Mouse (Mus musculus) liver, postnatal 0 days (tissue): Measurements from ENCODE around the gene Dnase1l3. TPM values are rescaled to one million over a fixed set of nuclear protein-coding genes. Genes with fewer than 3 reads are reported as not detected.

Source experiments
- ATAC-seq: fragments of 200-750 bp; cut with Nextera tagmentation; 2 replicates; pipeline ENCODE4 v1.8.0; 2017; ENCODE audit warnings: mild to moderate bottlenecking, moderate library complexity
- DNase-seq: peaks from one replicate; pipeline ENCODE4 v3.0.0-alpha.2; 2016
- H3K27ac ChIP-seq: fragments of 300-500 bp; sonication (generic); 2 replicates; pipeline ENCODE4 v1.5.1; 2014; ENCODE audit warnings: antibody characterized with exemption, moderate library complexity, mild to moderate bottlenecking, low read depth
- H3K27me3 ChIP-seq: fragments of 300-500 bp; sonication (generic); 2 replicates; pipeline ENCODE4 v1.6.1; 2014; ENCODE audit warnings: low read length, control low read depth, mixed read lengths; ENCODE audit not compliant: insufficient read depth
- H3K36me3 ChIP-seq: fragments of 300-500 bp; sonication (generic); replicated peaks from 2 replicates; pipeline ENCODE4 v1.6.1; 2014; ENCODE audit warnings: mild to moderate bottlenecking, control low read depth, low read length, moderate library complexity, mixed read lengths; ENCODE audit not compliant: insufficient read depth
- H3K4me1 ChIP-seq: fragments of 300-500 bp; sonication (generic); 2 replicates; pipeline ENCODE4 v1.6.1; 2014; ENCODE audit warnings: antibody characterized with exemption, mild to moderate bottlenecking, control low read depth; ENCODE audit not compliant: insufficient read depth
- H3K4me2 ChIP-seq: fragments of 300-500 bp; sonication (generic); 2 replicates; pipeline ENCODE4 v1.6.1; 2014; ENCODE audit warnings: low read depth, mild to moderate bottlenecking, low read length, moderate library complexity, mixed read lengths
- H3K4me3 ChIP-seq: fragments of 300-500 bp; sonication (generic); 2 replicates; pipeline ENCODE4 v1.5.1; 2014; ENCODE audit warnings: low read depth, low read length
- H3K9ac ChIP-seq: fragments of 300-500 bp; sonication (generic); replicated peaks from 2 replicates; pipeline ENCODE4 v1.6.1; 2014; ENCODE audit warnings: mild to moderate bottlenecking, moderate library complexity
- H3K9me3 ChIP-seq: fragments of 300-500 bp; sonication (generic); 2 replicates; pipeline ENCODE4 v1.6.1; 2016; ENCODE audit warnings: mild to moderate bottlenecking, control low read depth, low read length, mixed read lengths
- CTCF ChIP-seq: sonication (generic); IDR thresholded peaks from 2 replicates; pipeline ENCODE4 v1.5.1; 2016; ENCODE audit warnings: antibody characterized with exemption, low read depth
- EP300 ChIP-seq: IDR thresholded peaks from 2 replicates; pipeline ENCODE4 v1.6.1; 2016; ENCODE audit warnings: antibody characterized with exemption, low read depth, mild to moderate bottlenecking
- WGBS: fragments of 180-500 bp; shearing (Covaris S2); extraction: QIAGEN DNeasy Blood & Tissue Kit; methylation state at CpG from one replicate; pipeline ENCODE4 v1.1.7; 2014; ENCODE audit not compliant: insufficient replicate concordance; 5-methylcytosine and 5-hydroxymethylcytosine counted together
- polyA plus RNA-seq: library from polyadenylated mRNA; unstranded; fragments of >200 nt; fragmentation: Nextera tagmentation; extraction: Ambion mirVana; gene quantifications from 2 replicates; pipeline ENCODE4 v1.2.1, GENCODE M21; 2015

Dnase1l3 gene
- polyA plus RNA-seq: 12.1 and 13.2 TPM in 2 replicates

DNA sequence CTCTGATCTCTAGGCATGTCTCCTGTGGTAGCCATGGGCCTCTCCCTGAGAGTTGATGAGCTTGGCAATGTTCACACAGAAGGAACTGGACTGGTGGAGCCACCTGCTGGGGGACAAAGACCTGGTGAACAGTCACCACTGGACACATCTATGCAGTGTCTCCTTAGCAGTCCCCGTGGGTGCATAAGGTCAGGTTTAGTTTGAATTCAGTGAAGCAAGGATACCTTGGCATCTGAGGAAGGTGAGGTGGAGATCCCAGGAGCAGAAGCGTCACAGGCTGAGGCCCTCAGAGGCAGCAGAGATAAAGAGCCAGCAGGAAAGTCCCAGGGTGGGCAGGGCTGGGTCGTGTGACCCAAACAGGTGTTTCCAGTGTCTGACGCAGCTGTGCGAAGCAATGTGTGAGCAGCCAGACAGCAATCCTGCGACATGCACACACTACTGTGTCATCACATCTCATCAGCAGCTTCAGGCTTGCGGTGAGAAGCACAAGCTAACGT lies at the start of gene Dnase1l3:
TSS of gene Dnase1l3 (minus strand) at position 303 of the 497 bp plus-strand sequence.
- 43% methylated on average over 8 of the region's 8 CpGs for WGBS
- Histone ChIP-seq H3K27me3 (no peaks in the 10 kb centered on the region), H3K9ac (no peak within 1 kb of the TSS; the same call in 1 of the 2 replicates), H3K9me3 (no peaks in the 10 kb centered on the region), H3K36me3 (no peaks in the 10 kb centered on the region), H3K4me2 (0 out of 2 replicates have a peak within 1 kb of the TSS, but pooled peaks have one; percentile 26), H3K4me1 (peaks cover 6% of the 10 kb centered on the region), H3K27ac (peak within 1 kb of the TSS; percentile 39; the same call in 1 of the 2 replicates), H3K4me3 (no peak within 1 kb of the TSS)
- ATAC-seq: peak; percentile 66
- TF ChIP-seq EP300 (no peak), CTCF (peak; percentile 79)
- peak; percentile 68 for DNase-seq

DNA sequence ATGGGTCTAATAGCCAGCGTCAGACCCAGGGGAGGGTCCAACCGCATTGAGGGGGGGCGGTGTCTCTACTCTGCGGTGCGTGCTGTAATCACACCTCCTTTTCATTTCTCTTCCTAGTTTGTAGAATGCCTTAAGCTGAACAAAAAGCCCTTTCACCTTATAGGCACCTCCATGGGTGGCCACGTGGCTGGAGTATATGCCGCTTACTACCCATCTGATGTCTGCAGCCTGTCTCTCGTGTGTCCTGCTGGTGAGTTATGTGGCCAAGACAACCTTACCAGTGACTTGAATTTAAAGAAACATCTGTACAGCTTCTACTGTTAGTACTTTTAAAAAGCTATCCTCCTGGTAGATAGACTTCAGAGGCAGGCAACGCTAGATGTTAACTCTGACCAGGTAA lies 48.2 kb upstream of the Dnase1l3 start:
- no peak for TF ChIP-seq CTCF
- no peak for TF ChIP-seq EP300
- ATAC-seq: no peak
- Histone ChIP-seq H3K27ac (no peak overlapping the region), H3K36me3 (no peaks in the 10 kb centered on the region; the same call in 1 of the 2 replicates), H3K4me1 (no peaks in the 10 kb centered on the region), H3K9me3 (no peaks in the 10 kb centered on the region), H3K27me3 (no peaks in the 10 kb centered on the region), H3K4me3 (no peak overlapping the region), H3K9ac (no peak overlapping the region), H3K4me2 (no peak overlapping the region)
- DNase-seq: no peak
- WGBS: 81% methylated on average over 9 of the region's 9 CpGs

DNA sequence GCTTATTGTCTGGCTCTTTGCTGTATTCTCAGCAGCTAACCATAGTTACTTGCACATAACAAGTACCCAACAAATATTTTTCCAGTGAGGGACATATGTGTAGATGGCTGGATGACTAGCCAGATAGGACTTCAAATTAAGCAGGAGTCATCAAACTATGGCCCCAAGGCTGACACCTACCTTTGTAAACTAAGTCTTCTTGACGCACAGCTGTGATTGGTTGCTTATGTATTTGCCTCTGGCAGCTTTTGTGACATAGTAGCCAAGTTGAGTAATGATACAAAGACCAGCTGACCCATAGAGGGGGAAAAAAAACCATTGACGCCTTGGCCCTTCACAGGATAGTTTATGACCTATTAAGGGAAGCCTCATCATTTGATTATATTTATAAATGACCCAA lies 47.7 kb upstream of the Dnase1l3 start:
- DNase-seq (no peak), ATAC-seq (no peak)
- no peak overlapping the region for H3K9ac ChIP-seq
- no peak overlapping the region for H3K27ac ChIP-seq
- H3K4me2 ChIP-seq: no peak overlapping the region
- H3K27me3 ChIP-seq: no peaks in the 10 kb centered on the region
- TF ChIP-seq CTCF (no peak), EP300 (no peak)
- no peaks in the 10 kb centered on the region for H3K4me1 ChIP-seq
- H3K4me3 ChIP-seq: no peak overlapping the region
- H3K9me3 ChIP-seq: no peaks in the 10 kb centered on the region
- WGBS: 76% methylated on average over 2 of the region's 2 CpGs
- no peaks in the 10 kb centered on the region; the same call in 1 of the 2 replicates for H3K36me3 ChIP-seq

DNA sequence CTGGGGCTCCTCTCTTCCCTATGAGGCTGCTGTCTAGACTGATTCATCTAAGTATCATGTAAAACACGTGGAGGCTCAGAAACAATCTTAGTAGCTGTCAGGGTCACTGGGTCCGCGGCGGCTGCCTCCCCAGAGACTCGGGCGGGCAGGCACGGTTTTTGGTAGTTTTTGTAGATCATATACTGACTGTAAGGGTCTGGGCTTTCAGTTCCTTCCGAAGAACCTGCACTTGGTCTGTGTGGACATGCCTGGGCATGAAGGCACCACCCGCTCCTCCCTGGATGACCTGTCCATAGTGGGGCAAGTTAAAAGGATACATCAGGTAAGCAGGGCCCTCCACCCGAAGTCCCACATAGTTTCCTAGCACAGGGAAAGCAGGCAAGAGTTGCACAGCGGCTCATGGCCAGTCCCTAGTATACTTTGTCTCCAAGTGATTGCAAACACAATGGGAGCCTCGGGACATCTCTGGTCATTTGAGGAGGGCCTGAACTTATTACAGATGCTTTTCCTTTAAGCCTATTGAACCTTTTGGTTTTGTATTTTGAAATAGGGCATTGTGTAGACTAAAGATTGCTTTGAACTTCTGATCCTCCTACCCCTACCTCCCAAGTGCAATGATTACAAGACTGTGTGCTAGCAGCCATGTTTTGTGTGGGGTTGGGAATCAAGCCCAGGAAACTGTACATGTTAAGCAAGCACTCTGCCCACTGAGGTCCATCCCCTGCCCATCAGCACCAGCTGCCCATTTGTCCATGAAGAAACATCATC lies 46.7 kb upstream of the Dnase1l3 start:
- ATAC-seq (no peak), DNase-seq (no peak)
- Histone ChIP-seq H3K4me2 (no peak overlapping the region), H3K36me3 (no peaks in the 10 kb centered on the region), H3K4me1 (no peaks in the 10 kb centered on the region), H3K9me3 (no peaks in the 10 kb centered on the region), H3K9ac (no peak overlapping the region), H3K27me3 (no peaks in the 10 kb centered on the region), H3K27ac (no peak overlapping the region), H3K4me3 (no peak overlapping the region)
- WGBS: 77% methylated on average over 12 of the region's 12 CpGs
- no peak for TF ChIP-seq EP300
- no peak for TF ChIP-seq CTCF

DNA sequence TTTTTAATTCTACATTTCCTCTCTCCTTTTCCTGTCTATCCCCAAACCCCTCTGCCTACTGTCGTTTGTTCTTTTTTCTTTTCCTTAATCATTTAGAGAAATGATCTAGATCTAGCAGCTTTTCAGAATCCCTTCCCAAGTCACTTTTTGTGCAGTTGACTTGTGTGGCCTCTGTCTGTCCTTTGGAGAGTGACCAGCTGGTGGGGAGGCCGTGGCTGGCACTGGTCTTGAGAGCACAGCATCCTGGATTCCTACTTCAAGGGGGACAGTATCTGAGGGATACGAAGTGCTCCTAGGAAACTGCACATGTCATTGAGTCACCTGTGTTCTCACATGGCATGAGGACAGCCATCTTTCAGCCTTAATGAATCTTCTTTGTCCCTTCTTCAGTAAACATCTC lies 45.8 kb upstream of the Dnase1l3 start:
- Histone ChIP-seq H3K27me3 (no peaks in the 10 kb centered on the region), H3K9me3 (no peaks in the 10 kb centered on the region), H3K27ac (no peak overlapping the region), H3K4me1 (no peaks in the 10 kb centered on the region), H3K36me3 (no peaks in the 10 kb centered on the region), H3K4me3 (no peak overlapping the region), H3K4me2 (no peak overlapping the region), H3K9ac (no peak overlapping the region)
- no peak for TF ChIP-seq EP300
- no peak for ATAC-seq
- 64% methylated on average over 3 of the region's 3 CpGs for WGBS
- DNase-seq: no peak

DNA sequence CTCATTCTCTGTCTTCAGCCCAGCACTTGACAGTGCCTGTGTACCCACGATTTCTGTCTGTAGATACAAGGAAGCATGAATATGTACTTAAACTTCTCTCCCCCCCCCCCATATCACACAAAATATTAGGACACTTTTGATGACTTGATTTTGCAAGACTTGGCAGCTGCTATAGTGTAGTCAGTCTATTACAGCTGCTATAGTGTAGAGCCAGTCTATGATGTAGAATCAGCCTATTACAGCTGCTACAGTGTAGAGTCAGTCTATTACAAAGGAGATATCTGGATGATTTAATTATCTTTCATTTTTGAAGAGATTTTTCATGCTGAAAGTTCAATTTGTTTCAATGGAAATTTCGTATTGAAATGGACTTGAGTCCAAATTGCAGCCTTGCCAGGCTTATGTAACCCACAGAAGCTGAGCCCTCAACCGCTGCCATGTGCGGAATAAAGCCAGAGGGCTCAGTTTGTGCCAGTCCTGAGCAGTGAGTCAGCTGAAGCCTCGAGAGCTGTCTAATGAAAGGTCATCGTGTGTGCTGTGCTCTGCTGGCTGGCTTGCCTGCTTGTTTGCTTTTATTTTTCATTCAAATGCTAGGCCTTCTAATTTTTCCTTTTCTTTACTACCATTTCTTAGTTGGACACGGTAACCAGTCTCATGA lies 44.5 kb upstream of the Dnase1l3 start:
- TF ChIP-seq CTCF: no peak
- TF ChIP-seq EP300: no peak
- H3K4me2 ChIP-seq: no peak overlapping the region
- H3K9ac ChIP-seq: no peak overlapping the region
- no peaks in the 10 kb centered on the region for H3K4me1 ChIP-seq
- H3K27ac ChIP-seq: no peak overlapping the region
- 69% methylated on average over 7 of the region's 7 CpGs for WGBS
- no peaks in the 10 kb centered on the region for H3K36me3 ChIP-seq
- ATAC-seq: 0 out of 2 replicates have a peak, but pooled peaks have one; percentile 35
- H3K9me3 ChIP-seq: no peaks in the 10 kb centered on the region
- no peaks in the 10 kb centered on the region for H3K27me3 ChIP-seq
- H3K4me3 ChIP-seq: no peak overlapping the region
- DNase-seq: no peak
